Mouse (Mus musculus) embryonic fibroblast, embryonic 13.5 days (primary cell): Measurements from ENCODE around the gene Umad1.

ENCODE experiments used
- CTCF ChIP-seq: IDR thresholded peaks from 2 replicates; pipeline ENCODE4 v1.5.1; 2011; ENCODE audit warnings: mild to moderate bottlenecking, control low read depth, low read length, moderate library complexity, borderline replicate concordance; ENCODE audit not compliant: insufficient read depth
- POLR2A ChIP-seq: IDR thresholded peaks from 2 replicates; pipeline ENCODE4 v1.6.1; 2011; ENCODE audit warnings: low read depth, mild to moderate bottlenecking, control low read depth, low read length, moderate library complexity

DNA sequence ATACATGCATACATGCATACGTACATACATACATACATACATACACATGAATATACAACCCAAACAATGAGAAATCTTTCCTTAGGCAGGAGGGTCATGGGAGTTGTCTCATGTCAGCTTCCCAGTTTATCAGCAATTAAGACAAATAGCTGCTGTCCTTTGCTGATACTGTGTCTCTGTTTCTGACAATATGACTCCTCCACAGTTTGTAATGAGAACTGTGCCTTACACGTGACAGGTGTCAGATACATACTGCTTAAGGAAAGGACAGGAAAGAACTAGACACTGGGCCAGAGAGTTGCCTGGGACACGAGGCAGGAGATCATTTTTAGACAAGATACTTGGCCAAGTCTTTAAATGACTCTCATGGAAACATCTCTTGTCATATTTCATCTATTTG is 215.2 kb downstream of the Umad1 start:
- TF ChIP-seq POLR2A: no peak
- no peak for TF ChIP-seq CTCF
